Mouse (Mus musculus) olfactory bulb, adult 2 months (tissue): ENCODE results near the gene Ddx54.

Experiments
- CTCF ChIP-seq: fragments of 200-500 bp; IDR thresholded peaks from 2 replicates; pipeline ENCODE4 v1.5.1; 2012; ENCODE audit warnings: low read depth, mild to moderate bottlenecking, low read length, moderate library complexity; ENCODE audit not compliant: insufficient read depth
- POLR2A ChIP-seq: fragments of 200-500 bp; IDR thresholded peaks from 2 replicates; pipeline ENCODE4 v1.6.1; 2012; ENCODE audit warnings: mild to moderate bottlenecking, low read depth, low read length, moderate library complexity; ENCODE audit not compliant: insufficient read depth

GRCm38 (mm10) chr5:120671865-120672264 lies 59.3 kb downstream of the Ddx54 start:
- no peak for TF ChIP-seq POLR2A
- TF ChIP-seq CTCF: no peak
